Mouse (Mus musculus): ENCODE data around the gene Fut11. TPM values are rescaled to one million over a fixed set of nuclear protein-coding genes. Genes with fewer than 3 reads are reported as not detected.
"Not testable (repeated sequence)": the region's sequence is repeated elsewhere in the genome, so short reads cannot be mapped to it uniquely, and the experiment has no call there.

The Fut11 gene
- total RNA-seq, 1 experiment from 2014 or later, result 22.5 TPM

DNA sequence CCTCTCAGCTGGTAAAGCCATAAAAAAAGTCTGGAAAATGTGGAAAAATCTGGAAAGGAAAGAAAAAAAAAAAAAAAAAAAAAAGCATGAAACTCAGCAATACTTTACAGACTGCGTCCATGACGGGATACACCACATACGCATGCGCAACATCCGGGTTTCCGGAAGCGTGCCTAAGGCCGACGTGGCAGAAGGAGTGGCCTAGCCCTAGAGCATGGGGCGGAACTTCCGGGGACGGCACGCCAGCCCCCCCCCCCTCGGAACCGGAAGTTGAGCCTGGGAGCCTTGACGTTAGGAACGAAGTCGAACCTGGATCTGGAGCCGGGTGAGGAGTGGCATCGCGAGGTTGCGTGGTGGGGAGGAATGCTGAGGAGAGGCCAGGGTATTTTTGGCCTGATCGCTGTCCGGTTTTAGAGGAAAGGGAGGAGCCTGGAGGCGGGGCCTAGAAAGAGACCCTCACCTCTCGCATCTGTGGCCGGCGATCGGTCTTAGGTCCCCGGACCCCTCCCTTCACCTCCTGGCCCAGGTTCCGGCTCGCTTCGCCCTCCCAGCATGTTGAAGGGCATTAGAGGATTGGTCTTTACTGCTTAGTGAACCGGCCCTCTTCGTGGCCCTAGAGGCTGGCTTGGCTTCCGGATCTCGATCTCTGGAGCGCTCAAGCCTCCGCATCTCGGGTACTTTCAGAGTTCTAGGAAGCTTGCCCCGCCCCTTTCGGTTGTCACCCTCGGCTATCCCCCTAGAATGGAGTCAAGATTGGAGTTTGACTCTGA, 20.5 kb upstream of the Fut11 start, which contains the start of gene Sec24c:
Sec24c (plus strand) TSS at position 245 of the 770 bp plus-strand sequence.
- DNase-seq, result peak; percentile 100

DNA sequence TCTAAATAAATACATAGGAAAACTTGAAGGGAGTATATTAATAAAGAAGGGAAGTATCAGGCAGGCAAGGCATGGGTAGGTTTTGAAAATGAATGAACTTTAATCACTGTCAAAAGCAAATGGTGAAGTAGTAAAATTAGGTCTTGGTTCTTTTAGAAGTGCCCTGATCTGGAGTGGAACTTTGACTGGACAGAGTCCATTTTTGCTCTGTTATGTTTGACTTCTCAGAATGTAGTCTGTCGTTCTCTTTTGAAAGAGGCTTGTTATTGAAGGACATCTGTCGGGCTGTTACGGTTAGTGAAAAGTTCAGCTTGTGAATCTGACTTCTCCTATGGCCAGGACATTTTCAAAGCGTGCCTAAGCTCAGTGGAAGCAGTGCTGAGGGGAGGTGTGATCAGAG, 16.9 kb upstream of the Fut11 start:
- no peak for DNase-seq

DNA sequence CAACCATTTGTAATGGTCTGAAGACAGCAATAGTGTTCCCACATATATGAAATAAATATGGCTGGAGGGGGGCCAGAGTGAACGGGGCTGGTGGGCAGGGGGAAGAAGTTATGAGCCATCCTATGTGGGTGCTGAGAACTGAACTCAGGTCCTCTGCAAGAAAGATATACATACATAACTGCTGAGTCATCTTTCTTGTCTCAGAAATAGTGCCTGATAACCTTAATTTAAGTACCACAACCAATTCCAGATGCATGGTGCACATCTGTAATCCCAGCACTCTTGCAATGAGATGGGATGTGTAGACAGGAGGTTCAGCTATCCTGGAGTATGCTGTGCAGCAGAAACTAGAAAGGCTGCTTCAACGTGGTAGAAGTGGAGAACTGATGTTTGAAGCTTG, 13.0 kb upstream of the Fut11 start:
- DNase-seq, result no peak

DNA sequence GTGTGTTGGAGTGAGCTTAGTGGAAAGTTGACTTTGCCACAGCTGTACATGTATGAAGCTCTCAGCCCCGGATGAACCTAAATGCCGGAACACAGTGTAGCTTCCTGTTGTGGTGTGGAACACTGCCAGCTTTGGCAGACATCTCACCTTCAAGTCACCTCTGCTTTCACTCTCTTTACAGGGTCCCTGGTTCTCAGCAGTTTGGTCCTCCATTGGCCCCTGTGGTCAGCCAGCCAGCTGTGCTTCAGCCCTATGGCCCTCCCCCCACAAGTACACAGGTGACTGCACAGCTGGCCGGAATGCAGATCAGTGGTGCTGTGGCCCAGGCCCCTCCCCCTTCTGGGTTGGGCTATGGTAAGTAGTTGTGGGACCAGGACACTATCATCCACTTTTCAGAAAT, 12.3 kb upstream of the Fut11 start:
- no peak for DNase-seq

DNA sequence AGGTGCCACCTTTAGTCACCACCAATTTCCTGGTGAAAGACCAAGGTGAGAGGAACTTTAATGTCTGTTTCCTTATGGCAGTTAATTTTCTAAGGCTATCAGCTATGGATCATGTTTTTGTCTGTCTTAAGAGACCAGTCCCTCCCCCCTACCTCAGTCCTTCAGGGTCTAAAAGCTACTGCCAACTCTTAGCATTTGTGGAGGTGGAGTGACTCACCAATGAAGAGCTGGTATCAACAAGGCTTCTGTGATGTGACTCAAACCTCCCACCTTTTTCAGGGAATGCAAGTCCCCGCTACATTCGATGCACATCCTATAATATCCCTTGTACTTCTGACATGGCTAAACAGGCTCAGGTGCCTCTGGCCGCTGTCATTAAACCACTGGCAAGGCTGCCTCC, 8.2 kb upstream of the Fut11 start:
- DNase-seq, result no peak

DNA sequence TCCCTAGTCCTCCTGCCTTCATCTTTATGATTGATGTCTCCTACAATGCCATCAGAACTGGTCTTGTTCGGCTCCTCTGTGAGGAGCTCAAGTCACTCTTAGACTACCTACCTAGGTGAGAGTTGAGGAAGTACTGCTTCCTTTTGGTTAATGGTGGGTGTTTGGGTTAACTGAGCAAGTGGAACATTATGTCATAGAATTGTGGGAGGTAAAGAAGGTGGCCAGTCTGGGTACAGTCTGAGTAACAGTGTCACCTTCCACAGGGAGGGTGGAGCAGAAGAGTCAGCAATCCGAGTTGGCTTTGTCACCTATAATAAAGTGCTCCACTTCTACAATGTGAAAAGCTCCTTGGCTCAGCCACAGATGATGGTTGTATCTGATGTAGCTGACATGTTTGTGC, 5.8 kb upstream of the Fut11 start:
- no peak for DNase-seq

DNA sequence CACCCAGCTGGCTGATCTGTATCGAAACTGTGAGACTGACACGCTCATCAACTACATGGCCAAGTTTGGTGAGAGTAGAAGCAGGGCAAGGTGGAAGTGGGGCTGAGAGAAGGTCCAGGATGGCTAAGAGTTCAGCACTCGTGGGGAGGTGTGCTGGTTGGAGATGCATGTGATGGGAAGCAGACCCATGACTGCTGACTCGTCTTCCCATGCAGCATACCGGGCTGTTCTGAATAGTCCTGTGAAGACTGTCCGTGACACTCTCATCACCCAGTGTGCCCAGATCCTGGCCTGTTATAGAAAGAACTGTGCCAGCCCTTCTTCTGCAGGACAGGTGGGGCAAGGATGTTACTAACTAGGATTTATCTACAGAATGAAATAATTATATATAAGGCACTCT, 3.0 kb upstream of the Fut11 start:
- DNase-seq, result no peak

DNA sequence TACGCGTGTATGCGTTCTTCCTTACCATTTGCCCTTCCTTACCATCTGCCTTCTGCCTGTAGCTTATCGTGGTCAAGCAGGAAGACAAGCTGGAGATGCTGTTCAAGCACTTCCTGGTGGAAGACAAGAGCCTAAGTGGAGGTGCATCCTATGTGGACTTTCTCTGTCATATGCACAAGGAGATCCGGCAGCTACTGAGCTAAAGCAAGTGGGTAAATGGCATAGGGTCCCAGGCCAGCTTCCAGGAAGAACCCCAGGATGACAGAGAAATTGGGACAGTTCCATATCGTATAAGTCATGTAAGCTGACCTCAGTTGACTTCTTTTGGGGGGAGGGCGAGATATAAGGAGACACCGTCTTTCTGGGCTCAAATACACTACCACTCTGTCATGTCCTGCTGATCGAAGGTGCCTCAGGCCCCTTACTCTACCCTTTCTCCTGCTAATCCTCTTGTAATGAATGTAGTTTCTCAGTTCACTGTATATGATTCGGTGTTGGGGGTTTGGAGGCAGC, 1.1 kb upstream of the Fut11 start:
- DNase-seq, result no peak

DNA sequence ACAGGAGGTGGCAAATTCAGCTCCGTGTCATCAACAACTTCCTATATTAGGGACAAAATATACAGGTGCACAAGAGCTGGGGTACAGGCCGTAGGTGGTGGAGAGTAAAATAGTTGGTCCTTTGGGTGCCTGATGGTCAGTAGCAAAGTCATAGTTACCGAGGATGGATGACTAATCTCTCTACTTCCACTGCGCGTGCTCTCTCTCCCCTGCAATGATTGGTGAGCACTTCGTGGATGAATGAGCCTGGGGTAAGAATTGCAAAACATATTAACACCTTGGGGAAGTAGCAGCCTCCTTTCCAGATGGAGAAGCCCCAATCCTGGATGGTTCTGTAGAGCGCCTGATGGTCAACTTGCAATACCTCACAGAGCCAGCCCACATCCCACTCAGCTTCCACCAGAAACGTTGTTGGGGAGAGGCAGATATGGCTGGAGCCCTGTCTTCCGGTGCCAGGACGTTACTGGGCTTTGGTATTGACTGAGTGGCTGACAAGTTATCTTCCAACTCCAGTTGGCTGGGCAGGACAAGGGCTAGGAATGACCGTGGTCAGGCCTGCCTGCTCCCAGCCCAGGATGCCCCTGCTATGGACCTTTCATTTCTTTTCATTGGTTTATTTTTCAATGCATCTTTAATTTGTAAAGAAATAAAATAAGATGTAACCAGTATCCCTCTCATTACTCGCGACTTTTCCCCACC, 434 bp upstream of the Fut11 start:
- no peak for DNase-seq

DNA sequence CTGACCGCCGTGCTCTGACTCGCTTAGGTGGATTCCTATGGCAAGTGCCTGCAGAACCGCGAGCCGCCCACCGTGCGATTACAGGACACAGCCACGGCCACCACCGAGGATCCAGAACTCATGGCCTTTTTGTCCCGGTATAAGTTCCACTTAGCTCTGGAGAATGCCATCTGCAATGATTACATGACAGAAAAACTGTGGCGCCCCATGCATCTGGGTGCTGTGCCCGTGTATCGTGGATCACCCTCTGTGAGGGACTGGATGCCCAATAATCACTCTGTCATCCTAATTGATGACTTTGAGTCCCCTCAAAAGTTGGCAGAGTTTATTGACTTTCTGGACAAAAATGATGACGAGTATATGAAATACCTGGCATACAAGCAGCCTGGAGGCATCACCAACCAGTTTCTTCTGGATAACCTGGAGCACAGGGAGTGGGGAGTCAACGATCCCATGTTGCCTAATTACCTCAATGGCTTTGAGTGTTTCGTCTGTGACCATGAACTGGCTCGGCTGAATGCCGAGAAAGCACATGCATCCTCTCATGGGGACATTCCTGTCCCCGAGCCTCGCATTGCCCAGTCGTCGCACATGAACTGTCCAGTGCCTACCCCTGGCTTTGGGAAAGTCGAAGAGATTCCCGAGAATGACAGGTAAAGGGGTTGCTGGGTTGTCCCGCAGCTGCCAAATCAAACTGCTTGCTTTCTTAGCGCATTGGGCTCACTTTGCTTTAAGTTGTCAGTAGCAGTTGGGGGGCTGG, 1.2 kb downstream of the Fut11 start:
- no peak for DNase-seq

DNA sequence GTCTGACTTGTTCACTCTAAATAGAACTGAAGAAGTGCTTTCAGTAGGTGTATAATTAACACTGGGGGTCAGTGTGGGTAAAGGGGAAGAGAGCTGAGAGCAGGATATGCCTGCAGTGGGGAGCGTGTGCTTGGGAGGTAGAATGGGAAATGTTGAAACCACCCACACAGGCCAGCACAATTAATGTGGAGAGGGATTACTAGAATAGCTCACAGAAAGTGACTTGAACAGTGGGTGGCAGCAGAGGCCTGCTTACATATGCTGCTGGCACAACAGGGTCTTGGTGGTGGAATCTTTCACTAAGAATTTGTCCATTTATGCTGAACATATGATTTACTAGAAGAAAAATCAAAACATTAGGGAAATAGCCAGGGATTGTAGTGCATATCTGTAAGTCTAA, 2.2 kb downstream of the Fut11 start:
- peak; percentile 38 for DNase-seq

DNA sequence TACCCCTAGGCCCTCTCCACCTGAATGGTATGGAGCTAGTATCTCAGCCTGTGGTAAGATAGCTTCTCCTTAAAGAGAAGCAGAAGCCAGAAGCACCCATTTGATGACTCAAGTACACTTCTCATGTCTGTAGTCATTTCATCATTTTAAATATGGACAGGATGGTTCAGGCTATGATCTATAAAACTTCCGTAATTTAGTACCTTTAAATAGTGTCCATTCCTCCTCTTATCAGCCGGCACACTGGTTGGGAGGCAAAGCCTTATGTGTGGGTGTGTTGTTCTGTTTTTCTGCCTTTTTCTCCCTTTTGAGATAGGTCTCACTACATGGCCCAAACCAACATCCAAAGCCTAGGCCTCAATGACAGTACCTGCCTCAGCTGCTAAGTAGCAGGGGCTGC, 3.7 kb downstream of the Fut11 start:
- DNase-seq, result no peak

DNA sequence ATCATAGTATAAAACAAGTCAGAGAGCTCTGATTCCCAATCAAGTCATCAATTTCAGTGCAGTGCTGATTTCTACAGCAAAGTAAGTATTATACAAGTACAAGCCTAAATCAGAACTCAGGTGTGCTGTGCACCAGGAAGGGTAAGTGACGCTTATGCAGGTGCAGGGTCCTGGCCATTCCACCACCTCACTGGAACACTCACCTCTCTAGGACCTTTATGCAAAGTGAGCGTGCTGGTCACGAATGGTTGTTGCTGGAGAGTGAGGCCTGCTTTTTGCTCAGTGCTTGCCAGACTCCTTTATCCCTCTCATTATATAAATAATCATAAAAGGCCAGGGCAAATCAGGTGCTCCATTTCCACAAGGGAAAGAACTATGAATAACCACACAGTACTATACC, 5.6 kb downstream of the Fut11 start:
- DNase-seq, result no peak

DNA sequence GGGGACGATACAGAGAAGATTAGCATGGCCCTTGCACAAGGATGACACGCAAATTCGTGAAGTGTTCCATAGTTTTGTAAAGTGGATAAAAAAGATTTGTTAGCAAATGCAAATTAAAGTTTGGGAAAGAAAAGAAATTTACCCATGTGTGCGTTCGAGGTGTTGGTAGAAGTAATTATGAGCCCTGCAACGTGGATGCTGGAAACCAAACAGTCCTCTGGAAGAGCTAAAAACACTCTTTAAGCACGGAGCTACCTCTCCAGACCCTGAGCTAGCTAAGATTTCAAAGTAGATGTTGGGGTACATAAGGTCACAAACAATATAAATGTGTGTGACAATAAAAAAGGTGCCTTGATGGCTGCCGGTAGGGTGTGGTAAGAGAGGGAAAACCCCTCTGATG, 6.8 kb downstream of the Fut11 start:
- no peak for DNase-seq

DNA sequence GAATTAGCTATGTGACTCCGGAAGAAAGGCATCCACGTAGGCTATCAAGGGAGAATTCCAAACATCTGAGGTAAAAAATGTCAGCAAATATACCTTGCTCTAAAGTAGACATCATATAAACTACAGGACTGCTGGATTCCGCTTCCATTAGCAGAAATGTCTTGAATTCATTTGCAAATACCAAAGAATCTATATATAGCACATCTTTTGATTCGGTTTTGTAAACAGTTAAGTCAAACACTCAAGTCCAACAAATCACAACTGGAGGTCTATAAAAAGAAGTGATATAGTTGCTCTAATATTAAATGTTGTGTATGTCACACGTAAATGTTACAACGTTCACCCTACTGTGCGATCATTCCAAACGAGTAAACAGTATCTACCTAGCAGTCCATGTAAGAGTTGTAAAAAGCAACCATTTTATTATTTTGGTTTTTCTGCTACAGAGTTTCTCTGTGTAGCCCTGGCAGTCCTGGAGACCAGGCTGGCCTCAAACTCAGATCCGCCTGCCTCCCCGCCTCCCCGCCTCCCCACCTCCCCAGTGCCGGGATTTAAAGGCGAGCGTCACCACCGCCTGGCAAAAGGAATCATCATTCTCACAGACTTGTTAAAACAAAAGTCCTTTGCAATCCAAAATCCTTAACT, 7.5 kb downstream of the Fut11 start:
- DNase-seq, result no peak

DNA sequence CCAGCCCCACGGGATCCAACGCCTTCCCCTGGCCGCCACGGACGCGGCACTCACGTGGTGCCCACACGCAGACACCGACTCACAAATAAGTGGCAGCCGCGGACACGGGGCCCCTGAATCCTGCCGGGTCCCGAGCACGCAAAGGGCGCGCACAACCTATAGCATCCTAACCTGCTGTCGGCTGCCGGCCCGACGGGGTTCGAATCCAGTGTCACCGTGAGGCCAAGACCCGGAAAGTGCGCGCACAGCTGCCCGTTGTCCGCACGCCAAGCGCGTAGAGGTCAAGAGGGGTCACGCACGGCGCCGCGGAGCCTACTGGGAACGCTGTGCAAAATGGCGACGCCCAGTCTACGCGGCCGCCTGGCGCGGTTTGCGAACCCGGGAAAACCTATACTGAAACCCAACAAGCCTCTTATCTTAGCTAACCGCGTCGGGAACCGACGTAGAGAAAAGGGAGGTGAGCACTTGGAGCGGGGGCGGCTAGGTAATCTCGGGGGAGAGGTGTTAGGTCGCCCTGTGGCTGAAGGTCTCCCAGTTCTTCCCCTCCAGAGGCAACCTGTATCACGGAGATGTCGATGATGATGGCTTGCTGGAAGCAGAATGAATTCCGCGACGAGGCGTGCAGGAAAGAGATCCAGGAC, 8.1 kb downstream of the Fut11 start, which contains the start of gene Chchd1:
Chchd1 (plus strand) TSS at position 266 of the 641 bp plus-strand sequence.
- DNase-seq, result peak; percentile 92

DNA sequence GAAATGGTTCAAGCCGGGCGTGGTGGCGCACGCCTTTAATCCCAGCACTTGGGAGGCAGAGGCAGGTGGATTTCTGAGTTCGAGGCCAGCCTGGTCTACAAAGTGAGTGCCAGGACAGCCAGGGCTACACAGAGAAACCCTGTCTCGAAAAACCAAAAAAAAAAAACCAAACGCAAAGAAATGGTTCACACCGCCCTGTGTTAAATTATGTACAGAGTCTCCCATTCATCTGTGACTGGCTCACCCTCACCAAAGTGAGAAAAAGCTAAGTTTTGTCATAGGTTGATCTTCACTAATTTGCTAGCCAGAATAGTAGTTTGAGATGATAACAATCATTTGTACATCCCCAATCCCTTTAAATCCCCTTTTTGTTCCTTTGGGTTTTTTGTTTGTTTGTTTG, 8.7 kb downstream of the Fut11 start:
- DNase-seq, result not testable (repeated sequence)

DNA sequence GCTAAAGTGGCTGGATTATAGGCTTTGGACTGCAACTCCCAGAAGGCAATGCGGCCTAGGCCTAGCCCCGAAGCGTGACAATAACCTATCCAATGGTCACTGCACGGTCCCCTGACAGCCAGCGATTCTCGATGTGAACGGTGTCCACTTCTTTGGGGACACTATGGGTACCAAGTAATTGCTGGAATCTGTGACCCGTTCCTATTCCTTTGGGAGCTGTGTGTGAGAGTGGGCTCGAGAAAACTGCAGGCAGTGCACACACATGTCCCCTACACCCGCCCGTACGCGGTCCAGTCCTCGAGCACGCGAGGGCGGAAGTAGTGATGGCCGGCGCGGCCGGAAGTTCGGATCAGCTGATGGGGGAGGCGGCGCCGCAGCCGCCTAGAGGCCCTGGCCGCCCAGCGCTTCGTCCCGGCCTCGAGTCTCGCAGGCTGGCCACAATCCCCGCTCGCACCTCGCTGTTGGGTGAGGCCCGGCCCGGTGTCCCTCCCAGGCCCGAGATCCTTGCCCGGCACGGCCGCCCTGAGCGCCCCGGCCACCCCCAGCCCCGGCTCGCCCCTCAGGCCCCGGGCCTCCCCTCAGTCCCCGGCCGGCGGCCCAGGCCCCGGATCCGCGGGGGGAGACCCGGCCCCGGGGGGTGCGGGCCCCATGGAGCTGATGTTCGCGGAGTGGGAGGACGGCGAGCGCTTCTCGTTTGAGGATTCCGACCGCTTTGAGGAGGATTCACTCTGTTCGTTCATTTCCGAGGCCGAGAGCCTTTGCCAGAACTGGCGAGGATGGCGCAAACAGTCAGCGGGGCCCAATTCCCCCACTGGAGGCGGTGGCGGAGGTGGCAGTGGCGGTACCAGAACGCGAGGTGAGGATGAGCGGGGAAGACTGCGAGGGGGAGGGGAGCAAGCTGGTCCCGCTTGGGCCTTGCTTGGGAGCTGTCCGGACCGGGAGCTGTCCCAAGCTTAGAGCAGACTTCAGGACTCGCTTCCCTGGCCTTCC, 12.7 kb downstream of the Fut11 start, which contains the start of gene Zswim8:
Zswim8 (plus strand) TSS at position 352 of the 990 bp plus-strand sequence.
- peak; percentile 89 for DNase-seq

DNA sequence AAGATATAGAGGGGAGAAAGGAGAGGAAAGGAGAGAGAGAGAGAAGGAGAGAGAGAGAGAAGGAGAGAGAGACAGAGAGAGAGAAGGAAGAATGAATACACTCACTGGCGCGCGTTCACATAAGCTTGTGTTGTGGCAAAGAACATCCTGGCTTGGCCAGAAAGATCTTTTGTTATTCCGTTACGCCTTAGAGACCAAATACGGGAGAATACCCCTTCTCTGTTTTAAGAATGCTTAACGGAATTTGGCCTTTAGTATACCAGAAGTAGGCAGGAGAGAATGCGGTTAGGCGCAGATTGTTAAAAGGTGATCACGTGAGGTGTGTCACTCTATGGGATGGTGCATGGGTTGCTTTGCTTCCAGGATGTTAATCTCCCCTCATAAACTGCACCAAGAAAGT, 13.5 kb downstream of the Fut11 start:
- DNase-seq, result no peak

DNA sequence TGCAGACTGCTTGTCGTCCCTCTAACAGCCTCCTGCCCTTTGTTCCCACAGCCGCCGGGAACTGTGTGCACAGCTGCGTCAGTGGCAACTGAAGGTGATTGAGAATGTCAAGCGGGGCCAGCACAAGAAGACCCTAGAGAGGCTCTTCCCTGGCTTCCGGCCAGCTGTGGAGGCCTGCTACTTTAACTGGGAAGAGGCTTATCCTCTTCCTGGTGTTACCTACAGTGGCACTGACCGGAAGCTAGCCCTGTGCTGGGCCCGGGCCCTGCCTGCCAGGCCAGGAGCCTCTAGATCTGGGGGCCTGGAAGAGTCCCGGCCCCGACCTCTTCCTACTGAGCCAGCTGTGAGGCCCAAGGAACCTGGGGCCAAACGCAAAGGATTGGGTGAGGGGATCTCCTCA, 19.1 kb downstream of the Fut11 start:
- no peak for DNase-seq

Measured in adrenal gland, postnatal 25 days (tissue).